Mouse (Mus musculus) mesoderm, embryonic 11.5 days (tissue): ENCODE data around the gene Naa11.
A peak's percentile ranks its signal among the peaks of the same experiment; 100 is the strongest.

Experiments
- DNase-seq: peaks from one replicate; pipeline ENCODE4 v3.0.0-alpha.2; 2012; ENCODE audit warnings: low read depth, low spot score

The Naa11 gene

DNA sequence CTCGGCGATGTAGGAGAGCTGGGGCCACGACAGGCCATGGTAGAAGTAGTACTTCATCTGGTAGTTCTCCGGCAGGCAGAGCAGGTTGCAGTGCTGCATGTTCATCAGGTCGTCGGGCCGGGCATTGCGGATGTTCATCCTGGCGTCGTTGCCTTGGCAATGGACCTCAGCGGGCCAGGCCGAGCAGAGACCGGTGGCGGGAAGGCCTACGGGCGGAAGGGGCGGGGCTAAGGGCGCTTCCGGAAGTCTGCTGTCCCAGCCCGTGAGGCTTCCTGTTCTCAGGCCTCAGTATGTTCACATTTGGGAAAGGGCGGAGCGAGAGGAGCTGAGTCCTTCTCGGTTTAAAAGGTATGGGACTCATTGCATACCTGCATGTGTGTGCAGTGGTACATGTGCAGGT lies at the start of gene Naa11:
TSS of gene Naa11 (minus strand) at position 220 of the 400 bp plus-strand sequence.
- no peak for DNase-seq

DNA sequence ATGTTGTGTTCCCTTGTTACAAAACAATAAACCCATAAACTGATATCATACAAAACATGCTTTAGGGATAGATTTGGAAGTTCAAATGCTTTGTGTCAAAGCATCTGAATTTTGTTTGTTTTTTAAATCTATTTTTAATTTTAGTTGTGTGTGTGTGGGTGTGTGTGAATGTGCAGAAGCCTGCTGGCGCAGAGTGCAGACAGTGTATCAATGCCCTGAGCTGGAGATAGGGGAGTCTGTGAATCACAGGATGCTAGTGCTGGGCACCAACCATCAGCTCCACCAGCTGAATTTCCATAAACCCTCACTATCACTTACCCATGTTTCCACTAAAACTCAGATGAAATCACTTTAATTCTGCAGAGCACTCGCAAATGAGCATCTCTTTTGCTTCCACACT lies 40.3 kb upstream of the Naa11 start:
- DNase-seq = no peak

DNA sequence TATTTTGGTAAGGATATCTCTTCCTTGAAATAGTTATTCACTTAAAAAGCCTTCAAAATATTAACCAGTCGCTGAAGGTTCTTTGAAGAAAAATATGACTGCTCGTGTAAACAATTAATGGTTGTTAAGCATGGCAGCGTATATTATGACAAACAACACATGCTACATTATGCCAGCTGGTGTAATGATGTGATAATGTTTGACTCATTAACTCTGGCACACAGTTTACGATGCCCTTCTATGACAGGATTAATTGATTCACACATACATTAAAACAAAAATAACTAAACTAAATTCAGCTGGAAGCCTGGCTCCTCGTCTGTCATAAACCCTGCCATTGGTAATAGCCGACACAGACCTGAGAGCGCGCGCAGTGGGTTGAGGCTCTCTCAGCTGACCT lies 37.8 kb upstream of the Naa11 start:
- DNase-seq = no peak

DNA sequence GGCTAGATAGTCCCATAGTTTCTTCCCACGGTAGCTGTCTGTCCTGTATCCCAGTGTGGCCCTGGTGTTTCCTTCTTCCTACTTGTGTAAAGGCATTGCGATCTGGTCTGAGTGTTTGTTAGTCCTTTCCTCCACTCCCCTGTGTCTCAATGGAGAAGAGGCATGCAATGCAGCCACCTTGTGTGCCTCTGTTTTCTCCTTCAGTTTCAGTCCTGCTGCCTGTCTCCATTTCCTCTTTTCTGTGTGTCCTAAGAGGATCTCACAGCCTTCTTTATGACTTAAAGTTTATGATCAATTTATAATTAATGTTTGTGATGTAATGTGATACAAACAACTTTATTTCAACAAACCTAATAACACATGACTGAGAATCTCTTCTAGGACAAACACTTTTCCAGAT lies 29.5 kb upstream of the Naa11 start:
- DNase-seq = no peak

- no peak for DNase-seq
Observed at GRCm38 (mm10) chr5:97417185-97417584, 25.0 kb upstream of the Naa11 start.

DNA sequence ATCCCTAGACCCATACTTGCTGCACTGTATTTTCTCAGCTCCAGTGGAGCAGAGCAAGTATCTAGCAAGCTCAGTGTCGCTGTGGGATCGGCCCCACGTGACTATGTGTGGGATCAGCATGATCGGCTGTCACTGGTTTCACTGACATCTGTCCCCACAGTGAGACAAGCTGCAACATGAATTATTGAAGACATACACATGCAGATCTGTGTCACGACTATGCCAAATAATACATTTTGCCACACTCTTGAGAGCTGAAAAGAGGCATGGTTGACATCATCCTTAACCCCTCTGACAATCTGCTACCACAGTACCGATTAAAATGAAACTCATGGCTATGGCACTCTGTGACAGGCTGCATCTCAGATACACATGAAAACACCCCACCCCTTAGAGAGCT lies 23.7 kb upstream of the Naa11 start:
- no peak for DNase-seq

- no peak for DNase-seq
Observed at GRCm38 (mm10) chr5:97413716-97414115, 21.5 kb upstream of the Naa11 start.

GRCm38 (mm10) chr5:97410190-97410589 lies 18.0 kb upstream of the Naa11 start:
- DNase-seq = no peak

DNA sequence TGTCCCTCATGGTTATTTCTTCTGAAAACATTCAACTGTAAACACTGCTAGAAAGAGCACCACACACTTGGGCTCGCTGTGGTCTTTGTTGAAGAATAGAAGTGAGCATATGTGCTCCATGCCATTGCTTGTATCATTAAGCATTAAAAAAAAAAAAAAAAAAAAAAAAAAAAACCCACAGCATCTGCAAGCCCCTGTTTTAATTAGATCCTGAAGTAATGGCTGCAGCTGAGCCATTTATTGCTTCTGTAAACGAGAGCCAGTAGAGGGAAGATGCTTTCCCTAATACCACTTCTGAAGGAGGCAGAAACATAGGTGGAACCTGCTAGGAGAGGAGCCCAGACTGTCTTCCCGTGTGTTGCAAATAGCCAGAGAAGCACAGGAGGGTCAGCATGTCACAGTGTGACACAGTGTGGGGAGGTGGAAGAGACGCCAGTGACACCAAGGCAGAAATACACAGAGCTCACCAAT lies 17.1 kb upstream of the Naa11 start:
- DNase-seq = no peak

DNA sequence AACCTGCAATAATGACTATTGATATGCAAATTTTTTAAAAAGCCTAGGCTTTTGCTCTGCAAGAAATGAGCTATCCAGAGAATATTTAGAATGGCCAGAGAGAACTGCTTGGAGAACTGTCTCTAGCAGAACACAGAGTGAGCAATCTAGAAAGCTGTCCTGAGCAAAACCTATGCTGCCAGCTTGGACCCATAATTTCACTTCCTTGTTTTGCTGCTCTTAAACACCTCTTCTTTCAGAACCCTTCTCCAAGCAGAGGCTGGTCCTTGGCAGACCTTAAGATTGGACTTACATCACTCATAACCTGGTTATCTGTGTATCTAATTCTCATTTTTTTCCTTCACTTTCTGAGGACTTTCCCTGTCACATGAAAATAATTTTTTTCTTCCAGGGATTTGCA lies 8.9 kb upstream of the Naa11 start:
- no peak for DNase-seq

DNA sequence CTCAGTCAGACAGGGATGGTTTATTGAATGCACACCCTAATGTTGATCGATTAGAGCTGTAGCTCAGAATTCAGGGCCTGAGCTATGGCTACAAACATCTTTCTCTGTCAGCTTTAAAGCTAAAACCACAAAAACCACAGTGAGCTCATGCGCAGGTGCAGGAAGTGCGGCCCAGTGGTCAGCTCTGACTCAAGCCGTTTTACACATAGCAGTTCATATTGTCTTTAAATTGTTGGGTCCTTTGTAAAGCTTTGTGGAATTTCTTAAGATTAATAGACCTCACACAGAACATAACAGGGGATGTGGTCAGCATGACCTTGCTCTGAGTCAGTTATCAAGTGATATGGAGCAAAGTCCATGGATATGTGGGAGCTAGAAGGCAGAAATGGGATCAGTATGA lies 5.4 kb upstream of the Naa11 start:
- no peak for DNase-seq

GRCm38 (mm10) chr5:97387622-97388021 lies 4.6 kb downstream of the Naa11 start:
- DNase-seq = no peak

- DNase-seq = no peak
Observed at GRCm38 (mm10) chr5:97384399-97384798, 7.8 kb downstream of the Naa11 start.

DNA sequence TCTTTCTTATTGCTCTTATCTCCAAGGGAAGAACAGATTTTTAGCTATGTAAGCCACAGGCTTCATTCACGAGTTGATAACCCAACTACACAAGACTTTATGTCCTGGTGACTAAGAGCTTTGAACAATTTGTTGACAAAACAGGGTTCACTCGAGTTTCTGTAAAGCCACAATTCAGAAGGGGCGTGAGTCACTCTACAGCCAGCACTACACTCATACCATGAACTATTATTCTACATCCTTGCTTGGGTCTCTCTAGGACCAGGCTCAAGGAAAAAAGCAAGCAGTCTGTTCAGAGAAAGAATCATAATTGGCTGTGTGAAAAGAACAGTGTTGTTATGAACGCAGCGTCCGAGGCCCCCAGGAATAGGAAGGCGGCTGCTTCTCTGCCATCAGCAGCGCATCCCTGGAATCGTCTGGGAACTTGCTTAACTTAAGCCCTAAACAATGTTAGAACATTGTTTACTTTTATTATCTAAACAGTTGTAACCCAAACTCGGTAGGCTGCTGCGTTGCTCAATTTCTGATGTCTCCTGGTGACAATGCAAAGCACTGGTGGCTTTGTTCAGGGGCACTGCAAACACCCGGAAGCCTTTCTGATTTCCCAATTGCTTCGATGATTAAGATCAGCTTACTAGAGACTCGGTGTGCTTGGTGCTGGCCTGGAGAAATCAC lies 9.5 kb downstream of the Naa11 start:
- DNase-seq = no peak

GRCm38 (mm10) chr5:97379976-97380375 lies 12.2 kb downstream of the Naa11 start:
- DNase-seq = peak; percentile 23

- DNase-seq = no peak
Observed at GRCm38 (mm10) chr5:97364781-97365180, 27.4 kb downstream of the Naa11 start.

GRCm38 (mm10) chr5:97364252-97364651 lies 27.9 kb downstream of the Naa11 start:
- no peak for DNase-seq

GRCm38 (mm10) chr5:97362539-97362938 lies 29.6 kb downstream of the Naa11 start:
- no peak for DNase-seq

- no peak for DNase-seq
Observed at GRCm38 (mm10) chr5:97359104-97359503, 33.1 kb downstream of the Naa11 start.

GRCm38 (mm10) chr5:97356135-97356534 lies 36.0 kb downstream of the Naa11 start:
- no peak for DNase-seq

DNA sequence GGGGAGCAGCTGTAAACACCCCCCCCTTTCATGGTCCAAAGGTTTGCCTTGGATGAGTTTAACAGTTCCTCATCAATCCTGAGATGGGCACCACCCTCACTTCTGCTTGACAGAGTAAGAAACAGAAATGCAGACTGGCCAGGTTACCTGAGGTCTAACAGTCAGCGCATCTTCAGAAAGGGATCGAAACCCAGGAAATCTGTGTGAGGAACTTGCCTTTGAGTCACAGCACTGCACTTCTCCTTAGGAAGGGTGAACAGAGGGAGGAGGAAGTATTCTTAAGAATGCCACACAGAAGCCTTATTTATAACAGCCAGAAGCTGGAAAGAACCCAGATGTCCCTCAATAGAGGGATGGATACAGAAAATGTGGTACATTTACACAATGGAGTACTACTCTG lies 37.0 kb downstream of the Naa11 start:
- DNase-seq = no peak

DNA sequence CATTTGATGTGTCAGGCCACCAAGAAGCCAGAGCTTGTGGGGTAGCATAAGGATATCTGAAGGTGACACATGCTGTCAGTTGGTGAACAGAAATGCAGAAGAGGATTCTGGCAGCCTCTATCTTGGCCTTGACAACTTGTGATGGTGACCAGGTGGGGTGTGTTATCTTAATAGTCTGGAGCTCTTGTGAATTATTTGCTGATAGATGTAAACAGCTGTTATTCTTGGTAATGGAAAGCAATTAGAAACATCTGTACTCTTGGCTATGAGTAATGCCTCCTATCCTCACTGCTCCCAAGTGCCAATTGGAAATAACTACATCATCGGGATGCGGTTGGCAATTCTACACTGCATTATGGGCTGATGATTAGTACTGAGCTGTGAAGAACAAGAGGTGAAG lies 43.4 kb downstream of the Naa11 start:
- DNase-seq = no peak

DNA sequence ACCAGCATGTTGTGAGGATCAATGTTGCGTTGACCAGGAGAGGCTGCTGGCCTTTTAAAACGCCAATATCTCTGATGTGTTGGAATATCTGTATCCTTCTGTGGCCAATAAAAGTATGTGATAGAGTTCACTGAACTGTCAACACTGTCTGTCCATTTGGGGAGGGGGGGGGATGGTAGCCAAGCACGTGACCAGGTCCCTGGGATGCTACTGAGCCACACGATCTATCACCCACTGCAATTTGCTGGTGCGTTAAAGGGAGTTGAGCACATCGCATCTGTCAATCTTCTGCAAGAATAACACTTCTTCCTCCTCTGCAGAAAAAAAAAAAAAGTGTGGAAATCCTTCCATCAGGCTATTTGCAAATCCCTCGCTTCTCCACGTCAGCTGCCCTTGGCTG lies 43.9 kb downstream of the Naa11 start:
- no peak for DNase-seq

- no peak for DNase-seq
Observed at GRCm38 (mm10) chr5:97345732-97346253, 46.4 kb downstream of the Naa11 start.
